Mouse (Mus musculus) effector memory CD4-positive, alpha-beta T cell, adult 7 months (primary cell): Measurements from ENCODE around the gene Galm. TPM values are rescaled to one million over a fixed set of nuclear protein-coding genes. Genes with fewer than 3 reads are reported as not detected.

Experiments used
- polyA plus RNA-seq: library from polyadenylated mRNA; unstranded; fragments of 100-300 nt; shearing (Covaris generic); gene quantifications from one replicate; pipeline ENCODE4 v1.2.1, GENCODE M21; 2017

Galm gene
- 15.4 TPM for polyA plus RNA-seq

DNA sequence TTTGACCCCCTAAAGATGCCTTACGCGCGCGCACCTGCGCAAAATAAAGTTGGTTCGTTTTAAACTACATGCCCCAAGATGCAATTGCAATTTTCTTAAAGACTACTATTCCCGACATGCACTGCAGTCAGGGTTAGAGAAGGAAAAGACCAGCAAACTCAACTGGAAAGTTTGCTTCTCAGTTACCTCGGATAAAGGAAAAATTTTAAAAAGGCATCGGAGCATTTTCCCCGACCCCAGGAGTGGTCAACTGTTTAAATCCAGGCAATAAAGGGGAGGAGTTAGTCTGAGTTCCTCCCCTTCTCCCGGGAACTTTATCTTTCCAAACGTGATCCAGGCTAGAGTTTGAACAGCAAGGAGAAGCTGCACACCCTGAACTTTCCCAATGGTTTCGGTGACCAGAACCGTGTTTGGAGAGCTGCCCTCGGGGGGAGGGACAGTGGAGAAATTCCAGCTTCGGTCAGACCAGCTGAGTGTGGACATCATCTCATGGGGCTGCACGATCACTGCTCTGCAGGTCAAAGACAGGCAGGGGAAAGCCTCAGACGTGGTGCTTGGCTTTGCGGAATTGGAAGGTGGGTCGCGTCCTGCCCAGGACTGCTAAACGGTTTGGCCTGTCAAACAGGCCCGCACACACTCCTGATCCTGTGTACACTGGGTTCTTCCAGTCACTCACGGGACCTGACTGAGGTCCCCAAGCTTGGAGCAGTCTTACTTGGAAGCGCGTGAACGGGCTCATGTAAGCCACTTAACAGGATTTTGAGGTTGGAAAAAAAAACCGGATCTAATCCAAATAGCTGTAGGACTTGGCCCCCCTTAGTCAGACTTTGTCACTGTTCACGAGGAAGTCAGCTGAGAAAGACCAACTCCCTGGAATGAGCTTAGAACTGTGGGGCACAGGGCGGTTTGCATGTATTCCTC is at the start of gene Galm:
TSS of gene Galm (plus strand) at position 141 of the 921 bp plus-strand sequence.

DNA sequence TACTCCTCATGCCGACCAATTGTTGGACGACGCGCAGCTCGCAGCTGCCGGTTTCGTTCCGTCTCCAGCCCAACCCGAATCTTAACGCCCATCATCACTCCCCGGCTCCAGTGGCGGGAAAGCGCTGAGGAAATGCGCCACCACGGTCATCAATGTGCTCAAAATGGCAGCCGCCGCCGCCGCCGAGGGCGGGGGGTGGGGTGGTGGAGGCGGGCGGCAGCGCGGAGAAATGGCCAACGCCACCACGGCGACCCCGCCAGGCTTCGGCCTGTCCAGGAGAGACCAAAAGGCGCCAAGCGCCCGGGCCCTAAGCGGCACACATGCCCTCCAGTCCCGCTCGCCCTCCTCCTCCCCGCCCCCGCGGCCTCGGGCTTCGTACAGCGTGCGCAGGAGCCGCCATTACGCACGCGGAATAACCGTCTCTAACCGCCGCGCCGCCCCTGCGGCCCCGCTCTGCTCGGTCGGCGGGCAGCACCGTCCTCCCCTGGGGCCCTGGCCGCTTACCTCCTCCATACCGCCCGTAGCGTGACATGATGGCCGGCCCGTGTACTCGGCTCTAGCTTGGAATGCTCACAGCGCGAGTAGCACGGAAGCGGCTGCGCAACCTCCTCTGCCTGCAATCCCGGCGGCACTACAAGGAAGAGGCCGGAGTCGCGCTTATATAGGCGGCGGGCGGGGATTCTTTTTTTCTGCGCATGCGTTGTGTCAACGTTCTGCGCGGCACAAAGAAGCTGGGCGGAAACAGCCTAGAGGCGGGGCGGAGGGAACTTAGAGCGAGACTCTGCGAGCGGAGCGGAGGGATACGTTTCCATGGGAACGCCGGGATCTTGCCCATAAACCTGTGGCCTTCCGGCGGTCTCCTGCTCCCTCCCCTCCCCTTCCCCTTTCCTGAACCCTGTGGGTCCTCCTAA is 79.7 kb downstream of the Galm start, which contains the start of the genes Srsf7 and Ttc39d:
TSS of gene Srsf7 (minus strand) at position 637 of the 911 bp plus-strand sequence.
TSS of gene Ttc39d (plus strand) at position 790 of the 911 bp plus-strand sequence.

DNA sequence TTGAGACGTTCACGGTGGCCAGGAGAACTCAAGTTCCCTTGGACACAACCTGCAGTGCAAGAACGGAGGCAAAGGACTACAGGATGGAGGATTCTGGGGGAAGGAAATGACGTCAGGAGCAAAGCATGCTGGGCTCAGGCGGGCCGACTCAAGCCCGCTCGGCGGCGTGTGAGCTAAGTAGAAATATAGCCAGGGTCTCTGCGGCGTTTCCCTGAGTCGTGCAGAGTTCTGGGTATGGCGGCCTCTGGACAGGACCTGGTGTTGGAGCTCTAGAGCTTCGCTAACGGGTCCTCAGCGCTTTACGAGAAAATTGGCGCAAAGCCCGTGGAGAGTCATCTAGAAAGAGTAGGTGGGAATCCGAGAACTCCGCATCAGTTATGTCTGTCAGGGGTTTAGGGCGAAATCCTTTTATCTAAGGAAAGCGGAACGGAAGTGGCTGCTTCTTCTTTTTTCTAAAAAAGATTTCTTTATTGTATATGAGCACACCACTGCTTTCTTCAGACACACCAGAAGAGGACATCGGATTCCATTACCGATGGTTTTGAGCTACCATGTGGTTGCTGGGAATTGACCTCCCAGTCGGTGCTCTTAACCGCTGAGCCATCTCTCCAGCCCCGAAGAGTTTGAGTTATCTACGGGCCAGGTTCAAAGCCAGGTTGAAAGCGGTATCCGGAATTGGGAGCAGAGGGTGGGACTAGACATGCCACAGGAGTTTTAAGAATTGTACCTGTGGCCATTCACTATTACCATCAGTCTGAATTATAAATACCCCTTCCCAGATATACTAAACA is 97.2 kb downstream of the Galm start, which contains the start of gene Gemin6:
TSS of gene Gemin6 (plus strand) at position 116 of the 791 bp plus-strand sequence.

Other genes with a start within 250 kb of the Galm start
- 59.9 TPM for gene Atl2, start 231.3 kb upstream of the Galm start, polyA plus RNA-seq
- gene Hnrnpll, start 65.1 kb upstream of the Galm start, polyA plus RNA-seq, result 46.8 TPM
- 788 TPM for gene Srsf7, start 79.8 kb downstream of the Galm start, polyA plus RNA-seq
- not detected for gene Ttc39d, start 80.0 kb downstream of the Galm start, polyA plus RNA-seq
- 6.0 TPM for gene Gemin6, start 97.0 kb downstream of the Galm start, polyA plus RNA-seq
- 3.7 TPM for gene Morn2, start 162.7 kb downstream of the Galm start, polyA plus RNA-seq
- gene Dhx57, start 163.0 kb downstream of the Galm start, polyA plus RNA-seq, result 20.0 TPM
- not detected for gene Arhgef33, start 179.9 kb downstream of the Galm start, polyA plus RNA-seq
- not detected for gene Gm10190, start 246.1 kb downstream of the Galm start, polyA plus RNA-seq